Mouse (Mus musculus) heart, postnatal 0 days (tissue): ENCODE measurements around the gene Thsd7b. TPM values are rescaled to one million over a fixed set of nuclear protein-coding genes. Genes with fewer than 3 reads are reported as not detected.

ENCODE experiments used
- ATAC-seq: fragments of 200-750 bp; cut with Nextera tagmentation; 2 replicates; pipeline ENCODE4 v1.8.0; 2017; ENCODE audit warnings: low read depth, moderate number of reproducible peaks, moderate library complexity; ENCODE audit not compliant: insufficient read depth
- DNase-seq: peaks from one replicate; pipeline ENCODE4 v3.0.0-alpha.2; 2016; ENCODE audit warnings: low spot score
- H3K27ac ChIP-seq: fragments of 300-500 bp; sonication (generic); 2 replicates; pipeline ENCODE4 v1.5.1; 2014; ENCODE audit warnings: low read depth, mild to moderate bottlenecking
- H3K27me3 ChIP-seq: fragments of 300-500 bp; sonication (generic); 2 replicates; pipeline ENCODE4 v1.6.1; 2014; ENCODE audit warnings: low read length, mixed read lengths; ENCODE audit not compliant: control insufficient read depth, insufficient read depth
- H3K36me3 ChIP-seq: fragments of 300-500 bp; sonication (generic); replicated peaks from 2 replicates; pipeline ENCODE4 v1.6.1; 2014; ENCODE audit warnings: low read length, mixed read lengths; ENCODE audit not compliant: control insufficient read depth, insufficient read depth
- H3K4me1 ChIP-seq: fragments of 300-500 bp; sonication (generic); 2 replicates; pipeline ENCODE4 v1.6.1; 2014; ENCODE audit warnings: antibody characterized with exemption; ENCODE audit not compliant: control insufficient read depth, insufficient read depth
- H3K4me2 ChIP-seq: fragments of 300-500 bp; sonication (generic); 2 replicates; pipeline ENCODE4 v1.6.1; 2014; ENCODE audit warnings: low read depth, mild to moderate bottlenecking, low read length, moderate library complexity
- H3K4me3 ChIP-seq: fragments of 300-500 bp; sonication (generic); 2 replicates; pipeline ENCODE4 v1.5.1; 2014; ENCODE audit warnings: low read depth, low read length
- H3K9ac ChIP-seq: fragments of 300-500 bp; sonication (generic); replicated peaks from 2 replicates; pipeline ENCODE4 v1.6.1; 2014; ENCODE audit warnings: low read depth, low read length, mixed read lengths
- H3K9me3 ChIP-seq: fragments of 300-500 bp; sonication (generic); replicated peaks from 2 replicates; pipeline ENCODE4 v1.6.1; 2016; ENCODE audit warnings: low read length; ENCODE audit not compliant: control insufficient read depth
- CTCF ChIP-seq: IDR thresholded peaks from 2 replicates; pipeline ENCODE4 v1.5.1; 2016; ENCODE audit warnings: antibody characterized with exemption, control low read depth, low read depth
- EP300 ChIP-seq: IDR thresholded peaks from 2 replicates; pipeline ENCODE4 v1.6.1; 2016; ENCODE audit warnings: antibody characterized with exemption, low read depth
- WGBS: fragments of 180-500 bp; shearing (Covaris S2); extraction: QIAGEN DNeasy Blood & Tissue Kit; methylation state at CpG from one replicate; pipeline ENCODE4 v1.1.7; 2014; 5-methylcytosine and 5-hydroxymethylcytosine counted together
- polyA plus RNA-seq: library from polyadenylated mRNA; unstranded; fragments of >200 nt; fragmentation: Nextera tagmentation; extraction: Ambion mirVana; gene quantifications from 2 replicates; pipeline ENCODE4 v1.2.1, GENCODE M21; 2015
- total RNA-seq: library from RNA; depleted of rRNA; stranded (reverse); fragments of >200 nt; gene quantifications from 2 replicates; pipeline ENCODE4 v1.2.3, GENCODE M21; 2014; ENCODE audit warnings: low replicate concordance; rRNA removed

Gene Thsd7b
- total RNA-seq (0.43 and 1.2 TPM in 2 replicates), polyA plus RNA-seq (0.57 and 0.77 TPM in 2 replicates)

GRCm38 (mm10) chr1:129272982-129273937, at the start of gene Thsd7b:
Gene Thsd7b, plus strand, starts transcription at chr1:129273302.
- ATAC-seq (no peak), DNase-seq (no peak)
- peak within 1 kb of the TSS; percentile 51 for H3K4me3 ChIP-seq
- H3K9me3 ChIP-seq, result no peaks in the 10 kb centered on the region
- TF ChIP-seq EP300 (no peak), CTCF (no peak)
- peak within 1 kb of the TSS; percentile 76 for H3K4me2 ChIP-seq
- no peak within 1 kb of the TSS for H3K9ac ChIP-seq
- no peaks in the 10 kb centered on the region for H3K36me3 ChIP-seq
- H3K27ac ChIP-seq, result no peak within 1 kb of the TSS
- WGBS, result 1% methylated on average over 45 of the region's 45 CpGs
- no peaks in the 10 kb centered on the region for H3K4me1 ChIP-seq
- peaks cover 37% of the 10 kb centered on the region for H3K27me3 ChIP-seq

- Histone ChIP-seq H3K9me3 (no peaks in the 10 kb centered on the region), H3K9ac (no peak overlapping the region), H3K36me3 (no peaks in the 10 kb centered on the region), H3K4me1 (no peaks in the 10 kb centered on the region), H3K27me3 (no peaks in the 10 kb centered on the region), H3K27ac (no peak overlapping the region), H3K4me2 (no peak overlapping the region), H3K4me3 (no peak overlapping the region)
- peak; percentile 25 for DNase-seq
- no peak for ATAC-seq
- TF ChIP-seq EP300 (no peak), CTCF (peak; percentile 60)
- 49% methylated on average over 3 of the region's 3 CpGs for WGBS
Measured at GRCm38 (mm10) chr1:129244292-129244691, 28.8 kb upstream of the Thsd7b start.

GRCm38 (mm10) chr1:129250704-129251443, 22.2 kb upstream of the Thsd7b start:
- Histone ChIP-seq H3K4me2 (no peak overlapping the region), H3K4me1 (peaks cover 4% of the 10 kb centered on the region; the same call in 1 of the 2 replicates), H3K9ac (no peak overlapping the region), H3K4me3 (no peak overlapping the region), H3K27ac (no peak overlapping the region), H3K36me3 (no peaks in the 10 kb centered on the region), H3K27me3 (no peaks in the 10 kb centered on the region), H3K9me3 (no peaks in the 10 kb centered on the region)
- ATAC-seq (no peak), DNase-seq (no peak)
- 47% methylated on average over 6 of the region's 6 CpGs for WGBS
- TF ChIP-seq EP300, result no peak

GRCm38 (mm10) chr1:129266684-129267083, 6.4 kb upstream of the Thsd7b start:
- Histone ChIP-seq H3K9ac (no peak overlapping the region), H3K4me2 (no peak overlapping the region), H3K4me3 (no peak overlapping the region), H3K9me3 (no peaks in the 10 kb centered on the region), H3K27ac (no peak overlapping the region), H3K27me3 (0 out of 2 replicates have a peak, but pooled peaks cover 4% of the 10 kb centered on the region), H3K36me3 (no peaks in the 10 kb centered on the region), H3K4me1 (no peaks in the 10 kb centered on the region)
- DNase-seq, result no peak
- 72% methylated on average over 3 of the region's 3 CpGs for WGBS
- no peak for ATAC-seq
- TF ChIP-seq CTCF (no peak), EP300 (no peak)

GRCm38 (mm10) chr1:129304173-129304572, 31.1 kb downstream of the Thsd7b start:
- Histone ChIP-seq H3K9me3 (no peaks in the 10 kb centered on the region), H3K4me2 (no peak overlapping the region), H3K27me3 (no peaks in the 10 kb centered on the region), H3K27ac (no peak overlapping the region), H3K9ac (no peak overlapping the region), H3K4me3 (no peak overlapping the region), H3K36me3 (no peaks in the 10 kb centered on the region), H3K4me1 (no peaks in the 10 kb centered on the region)
- TF ChIP-seq CTCF (no peak), EP300 (no peak)
- DNase-seq (no peak), ATAC-seq (no peak)
- WGBS, result 78% methylated on average over 1 of the region's 1 CpGs
